Mouse (Mus musculus): ENCODE measurements at regions not wholly inside any gene's neighbourhood (a gene's known extent, or its start where the extent isn't known, plus 50 kb on each side); places are given as distances from the start of the nearest gene placed in this dataset.

DNA sequence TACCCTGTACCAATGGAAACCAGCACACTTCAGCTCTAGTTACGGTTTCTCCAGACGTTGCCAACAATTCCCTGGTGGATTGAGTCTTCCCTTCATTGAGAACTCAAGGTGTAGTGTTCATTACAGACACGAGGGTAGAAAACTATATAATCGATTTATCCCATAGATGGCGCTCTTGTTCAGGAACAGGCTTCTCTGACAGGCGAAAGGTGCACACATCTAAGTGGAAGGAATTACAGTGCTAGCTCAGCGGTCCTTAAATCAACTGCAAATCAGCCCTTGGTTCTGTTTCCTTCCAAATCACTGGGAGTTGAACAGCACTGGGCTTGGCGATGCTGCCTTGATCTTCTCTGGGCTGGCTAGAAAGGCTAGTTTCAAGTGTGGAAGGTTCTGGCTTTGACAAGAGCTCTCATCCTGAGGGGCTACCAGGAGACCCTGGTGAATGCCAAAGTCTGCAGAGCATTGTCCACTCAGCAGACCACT, 161.1 kb downstream of the March11 start:
- Histone ChIP-seq H3K36me3 (ENCODE audit: control insufficient read depth, insufficient read depth, low read length) (no peaks in the 10 kb centered on the region), H3K27me3 (replicated peaks; ENCODE audit: control insufficient read depth, insufficient read depth, low read length) (no peaks in the 10 kb centered on the region), H3K4me1 (ENCODE audit: control insufficient read depth, insufficient read depth, low read length) (no peaks in the 10 kb centered on the region), H3K4me2 (ENCODE audit: low read depth, low read length) (no peak overlapping the region), H3K27ac (ENCODE audit: low read length) (no peak overlapping the region), H3K9me3 (ENCODE audit: control insufficient read depth, low read length) (no peaks in the 10 kb centered on the region), H3K4me3 (ENCODE audit: low read length) (no peak overlapping the region), H3K9ac (ENCODE audit: low read depth, low read length) (no peak overlapping the region)
- peak; percentile 63; the same call in 1 of the 2 replicates for ATAC-seq
- WGBS = 6% methylated on average over 8 of the region's 8 CpGs

DNA sequence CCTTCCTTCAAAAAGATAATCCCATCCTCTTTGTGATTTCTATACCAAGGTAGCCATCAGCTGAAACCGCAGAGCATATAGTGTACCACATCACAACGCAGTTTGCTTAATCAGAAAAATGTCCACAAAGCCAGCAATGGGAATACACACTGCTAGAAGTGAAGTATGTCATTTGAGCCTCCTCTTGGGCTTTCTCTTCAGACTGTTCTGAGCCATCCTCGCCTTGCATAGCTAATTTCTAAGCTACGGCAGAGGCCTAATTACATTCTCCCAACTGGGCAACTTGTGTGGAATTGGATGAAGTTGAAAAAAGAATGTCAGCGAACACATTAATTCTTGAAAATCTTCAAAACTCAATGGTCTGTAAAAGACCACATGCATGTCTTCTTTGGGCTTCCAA, 178.5 kb downstream of the March11 start:
- Histone ChIP-seq H3K4me2 (ENCODE audit: low read depth, low read length) (no peak overlapping the region), H3K4me3 (ENCODE audit: low read length) (no peak overlapping the region), H3K27me3 (replicated peaks; ENCODE audit: control insufficient read depth, insufficient read depth, low read length) (no peaks in the 10 kb centered on the region), H3K27ac (ENCODE audit: low read length) (no peak overlapping the region), H3K36me3 (ENCODE audit: control insufficient read depth, insufficient read depth, low read length) (no peaks in the 10 kb centered on the region), H3K9me3 (ENCODE audit: control insufficient read depth, low read length) (no peaks in the 10 kb centered on the region), H3K9ac (ENCODE audit: low read depth, low read length) (no peak overlapping the region), H3K4me1 (ENCODE audit: control insufficient read depth, insufficient read depth, low read length) (no peaks in the 10 kb centered on the region)
- ATAC-seq = no peak
- WGBS = 88% methylated on average over 5 of the region's 5 CpGs

Measured in intestine, embryonic 16.5 days (tissue).